Mouse (Mus musculus) intestine, embryonic 14.5 days (tissue): ENCODE measurements around the gene Tmem87b. TPM values are rescaled to one million over a fixed set of nuclear protein-coding genes. Genes with fewer than 3 reads are reported as not detected.
A peak's percentile ranks its signal among the peaks of the same experiment; 100 is the strongest.

Source experiments
- ATAC-seq: fragments of 200-750 bp; cut with Nextera tagmentation; replicated peaks from 2 replicates; pipeline ENCODE4 v1.8.0; 2017; ENCODE audit warnings: low read depth, moderate number of reproducible peaks, moderate TSS enrichment, moderate library complexity; ENCODE audit not compliant: low FRiP score, low TSS enrichment
- DNase-seq: peaks from one replicate; pipeline ENCODE4 v3.0.0-alpha.2; 2018; ENCODE audit warnings: low spot score
- H3K27ac ChIP-seq: fragments of 300-500 bp; sonication (generic); 2 replicates; pipeline ENCODE4 v1.5.1; 2014; ENCODE audit warnings: low read depth, mild to moderate bottlenecking, control low read depth
- H3K27me3 ChIP-seq: fragments of 300-500 bp; sonication (generic); replicated peaks from 2 replicates; pipeline ENCODE4 v1.6.1; 2014; ENCODE audit warnings: low read length, control low read depth; ENCODE audit not compliant: control insufficient read depth, insufficient read depth
- H3K36me3 ChIP-seq: fragments of 300-500 bp; sonication (generic); 2 replicates; pipeline ENCODE4 v1.6.1; 2014; ENCODE audit warnings: low read length, control low read depth; ENCODE audit not compliant: control insufficient read depth, insufficient read depth
- H3K4me1 ChIP-seq: fragments of 300-500 bp; sonication (generic); replicated peaks from 2 replicates; pipeline ENCODE4 v1.6.1; 2014; ENCODE audit warnings: low read length, control low read depth, mixed read lengths; ENCODE audit not compliant: control insufficient read depth, insufficient read depth
- H3K4me2 ChIP-seq: fragments of 300-500 bp; sonication (generic); 2 replicates; pipeline ENCODE4 v1.6.1; 2014; ENCODE audit warnings: low read length
- H3K4me3 ChIP-seq: fragments of 300-500 bp; sonication (generic); 2 replicates; pipeline ENCODE4 v1.5.1; 2014; ENCODE audit warnings: low read depth, low read length, control low read depth, mixed read lengths
- H3K9ac ChIP-seq: fragments of 300-500 bp; sonication (generic); 2 replicates; pipeline ENCODE4 v1.6.1; 2014; ENCODE audit warnings: mild to moderate bottlenecking, low read length
- H3K9me3 ChIP-seq: fragments of 300-500 bp; sonication (generic); 2 replicates; pipeline ENCODE4 v1.6.1; 2016; ENCODE audit warnings: low read length, control low read depth; ENCODE audit not compliant: control insufficient read depth
- WGBS: fragments of 180-500 bp; shearing (Covaris S2); extraction: QIAGEN DNeasy Blood & Tissue Kit; methylation state at CpG from one replicate; pipeline ENCODE4 v1.1.7; 2014; 5-methylcytosine and 5-hydroxymethylcytosine counted together
- polyA plus RNA-seq: library from polyadenylated mRNA; unstranded; fragments of >200 nt; fragmentation: Nextera tagmentation; extraction: Ambion mirVana; gene quantifications from 2 replicates; pipeline ENCODE4 v1.2.1, GENCODE M21; 2014

Gene Tmem87b
- polyA plus RNA-seq, 1 experiment from 2014 or later = 34.2 TPM

GRCm38 (mm10) chr2:128833035-128833434, 15.1 kb downstream of the Tmem87b start:
- H3K4me1 ChIP-seq = 0 out of 2 replicates have a peak, but pooled peaks cover 8% of the 10 kb centered on the region
- ATAC-seq (no peak), DNase-seq (no peak)
- H3K9ac ChIP-seq = no peak overlapping the region
- H3K36me3 ChIP-seq = peaks cover 78% of the 10 kb centered on the region
- no peak overlapping the region for H3K4me2 ChIP-seq
- H3K9me3 ChIP-seq = no peaks in the 10 kb centered on the region
- H3K4me3 ChIP-seq = no peak overlapping the region
- H3K27ac ChIP-seq = peak overlapping the region; percentile 51; the same call in 1 of the 2 replicates
- H3K27me3 ChIP-seq = no peaks in the 10 kb centered on the region
- 87% methylated on average over 2 of the region's 2 CpGs for WGBS

- 0 out of 2 replicates have a peak, but pooled peaks cover 8% of the 10 kb centered on the region for H3K4me1 ChIP-seq
- peaks cover 75% of the 10 kb centered on the region for H3K36me3 ChIP-seq
- H3K4me3 ChIP-seq = no peak overlapping the region
- no peaks in the 10 kb centered on the region for H3K27me3 ChIP-seq
- no peak overlapping the region for H3K9ac ChIP-seq
- 92% methylated on average over 2 of the region's 2 CpGs for WGBS
- no peaks in the 10 kb centered on the region for H3K9me3 ChIP-seq
- ATAC-seq (no peak), DNase-seq (no peak)
- H3K4me2 ChIP-seq = no peak overlapping the region
- H3K27ac ChIP-seq = no peak overlapping the region
These were observed 15.5 kb downstream of the Tmem87b start for GRCm38 (mm10) chr2:128833435-128833834.

- no peak for ATAC-seq
- DNase-seq = no peak
- Histone ChIP-seq H3K9me3 (no peaks in the 10 kb centered on the region), H3K27me3 (no peaks in the 10 kb centered on the region), H3K27ac (no peak overlapping the region), H3K4me3 (no peak overlapping the region), H3K9ac (no peak overlapping the region), H3K4me2 (no peak overlapping the region), H3K36me3 (peaks cover 70% of the 10 kb centered on the region), H3K4me1 (0 out of 2 replicates have a peak, but pooled peaks cover 4% of the 10 kb centered on the region)
- 85% methylated on average over 8 of the region's 8 CpGs for WGBS
These were observed 19.6 kb downstream of the Tmem87b start for GRCm38 (mm10) chr2:128837531-128837930.

GRCm38 (mm10) chr2:128838611-128839010, 20.7 kb downstream of the Tmem87b start:
- peaks cover 72% of the 10 kb centered on the region for H3K36me3 ChIP-seq
- no peak overlapping the region for H3K4me3 ChIP-seq
- 95% methylated on average over 3 of the region's 3 CpGs for WGBS
- H3K27me3 ChIP-seq = no peaks in the 10 kb centered on the region
- no peaks in the 10 kb centered on the region for H3K4me1 ChIP-seq
- DNase-seq (no peak), ATAC-seq (no peak)
- no peak overlapping the region for H3K9ac ChIP-seq
- no peaks in the 10 kb centered on the region for H3K9me3 ChIP-seq
- no peak overlapping the region for H3K4me2 ChIP-seq
- H3K27ac ChIP-seq = no peak overlapping the region

- H3K27me3 ChIP-seq = no peaks in the 10 kb centered on the region
- H3K4me1 ChIP-seq = no peaks in the 10 kb centered on the region
- DNase-seq = no peak
- no peak for ATAC-seq
- 82% methylated on average over 2 of the region's 2 CpGs for WGBS
- H3K27ac ChIP-seq = no peak overlapping the region
- H3K9me3 ChIP-seq = no peaks in the 10 kb centered on the region
- no peak overlapping the region for H3K4me2 ChIP-seq
- H3K4me3 ChIP-seq = no peak overlapping the region
- peaks cover 70% of the 10 kb centered on the region for H3K36me3 ChIP-seq
- H3K9ac ChIP-seq = no peak overlapping the region
These were observed 21.6 kb downstream of the Tmem87b start for GRCm38 (mm10) chr2:128839501-128839900.

GRCm38 (mm10) chr2:128842437-128842836, 24.5 kb downstream of the Tmem87b start:
- Histone ChIP-seq H3K36me3 (peaks cover 77% of the 10 kb centered on the region), H3K27ac (no peak overlapping the region), H3K4me2 (no peak overlapping the region), H3K4me1 (peaks cover 2% of the 10 kb centered on the region; the same call in 1 of the 2 replicates), H3K27me3 (no peaks in the 10 kb centered on the region), H3K9ac (no peak overlapping the region), H3K4me3 (no peak overlapping the region), H3K9me3 (no peaks in the 10 kb centered on the region)
- DNase-seq (no peak), ATAC-seq (no peak)
- 85% methylated on average over 8 of the region's 8 CpGs for WGBS

GRCm38 (mm10) chr2:128850036-128850435, 32.1 kb downstream of the Tmem87b start:
- Histone ChIP-seq H3K9ac (no peak overlapping the region), H3K4me2 (no peak overlapping the region), H3K9me3 (no peaks in the 10 kb centered on the region), H3K4me3 (no peak overlapping the region), H3K27me3 (no peaks in the 10 kb centered on the region), H3K27ac (no peak overlapping the region), H3K4me1 (peaks cover 5% of the 10 kb centered on the region; the same call in 1 of the 2 replicates), H3K36me3 (peaks cover 80% of the 10 kb centered on the region)
- no peak for ATAC-seq
- WGBS = 86% methylated on average over 2 of the region's 2 CpGs
- DNase-seq = no peak

GRCm38 (mm10) chr2:128856673-128857072, 38.8 kb downstream of the Tmem87b start:
- Histone ChIP-seq H3K9ac (no peak overlapping the region), H3K36me3 (peaks cover 23% of the 10 kb centered on the region), H3K9me3 (no peaks in the 10 kb centered on the region), H3K27ac (no peak overlapping the region), H3K4me1 (no peaks in the 10 kb centered on the region), H3K27me3 (no peaks in the 10 kb centered on the region), H3K4me2 (no peak overlapping the region), H3K4me3 (no peak overlapping the region)
- WGBS = 94% methylated on average over 1 of the region's 1 CpGs
- ATAC-seq (no peak), DNase-seq (no peak)

GRCm38 (mm10) chr2:128858962-128859361, 41.0 kb downstream of the Tmem87b start:
- DNase-seq (no peak), ATAC-seq (no peak)
- Histone ChIP-seq H3K27me3 (0 out of 2 replicates have a peak, but pooled peaks cover 4% of the 10 kb centered on the region), H3K4me1 (no peaks in the 10 kb centered on the region), H3K4me2 (no peak overlapping the region), H3K4me3 (no peak overlapping the region), H3K9ac (no peak overlapping the region), H3K27ac (no peak overlapping the region), H3K9me3 (no peaks in the 10 kb centered on the region), H3K36me3 (peaks cover 5% of the 10 kb centered on the region; the same call in 1 of the 2 replicates)
- 89% methylated on average over 6 of the region's 6 CpGs for WGBS
